Mouse (Mus musculus): Measurements from ENCODE around the gene Aldh4a1. TPM values are rescaled to one million over a fixed set of nuclear protein-coding genes. Genes with fewer than 3 reads are reported as not detected.

The Aldh4a1 gene
- total RNA-seq, 2 experiments from 2014 or later = 23.6 to 25.0 TPM

DNA sequence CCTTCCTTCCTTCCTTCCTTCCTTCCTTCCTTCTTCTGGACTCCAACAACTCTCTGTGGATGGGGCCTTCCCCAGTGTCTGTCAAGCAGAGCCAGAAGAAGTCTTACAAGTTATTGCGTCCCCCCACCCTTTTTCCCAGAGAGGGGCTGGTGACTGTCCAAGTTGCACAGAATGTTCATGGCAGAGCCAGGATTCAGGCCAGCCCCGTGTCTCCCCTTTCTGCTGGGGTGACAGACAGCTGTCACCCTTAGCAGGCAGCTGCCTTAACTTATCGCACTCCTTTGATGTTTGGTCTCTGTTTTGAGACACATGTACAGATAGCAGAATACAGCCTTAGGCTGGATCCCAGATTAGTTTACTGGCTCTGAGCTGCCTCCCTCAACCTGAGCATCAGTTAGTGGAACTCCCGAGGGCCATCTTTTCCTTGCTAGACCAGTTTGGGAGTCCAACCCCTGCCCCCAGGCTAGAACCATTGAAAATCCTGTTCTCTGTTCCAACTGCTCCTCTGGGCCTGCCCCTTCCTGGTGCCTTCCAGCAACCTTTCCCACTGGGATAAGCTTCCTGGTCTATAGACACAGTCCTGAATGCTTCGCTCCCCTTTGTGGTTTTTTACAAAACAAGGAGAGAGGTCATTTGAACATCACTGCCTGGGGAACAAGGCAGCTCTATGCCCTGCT is 33.2 kb upstream of the Aldh4a1 start:
- intact Hi-C loops (cut with DNase I) = no loop called here
- no peak for DNase-seq

DNA sequence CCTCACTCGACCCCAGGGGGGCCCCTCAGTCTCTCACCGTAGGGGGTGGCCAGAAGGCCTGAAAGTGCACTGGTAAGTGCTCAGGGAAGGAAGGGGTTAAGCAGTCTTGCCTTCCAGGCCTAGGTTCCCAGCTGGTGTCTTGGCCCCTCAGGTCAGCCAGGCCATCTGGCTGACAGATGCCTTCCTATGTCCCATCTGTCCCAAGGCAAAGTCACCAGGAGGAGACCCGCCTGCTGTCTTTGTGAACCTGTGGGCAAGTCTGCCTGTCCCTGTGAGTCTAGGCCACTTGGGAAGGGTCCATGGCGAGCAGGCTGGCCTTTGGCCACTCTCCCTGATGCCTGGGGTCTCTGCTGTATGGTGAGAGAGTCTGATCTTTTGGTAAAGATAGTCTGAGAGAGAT is 32.2 kb upstream of the Aldh4a1 start:
- DNase-seq = peak; percentile 79
- intact Hi-C loops (cut with DNase I) = no loop called here

DNA sequence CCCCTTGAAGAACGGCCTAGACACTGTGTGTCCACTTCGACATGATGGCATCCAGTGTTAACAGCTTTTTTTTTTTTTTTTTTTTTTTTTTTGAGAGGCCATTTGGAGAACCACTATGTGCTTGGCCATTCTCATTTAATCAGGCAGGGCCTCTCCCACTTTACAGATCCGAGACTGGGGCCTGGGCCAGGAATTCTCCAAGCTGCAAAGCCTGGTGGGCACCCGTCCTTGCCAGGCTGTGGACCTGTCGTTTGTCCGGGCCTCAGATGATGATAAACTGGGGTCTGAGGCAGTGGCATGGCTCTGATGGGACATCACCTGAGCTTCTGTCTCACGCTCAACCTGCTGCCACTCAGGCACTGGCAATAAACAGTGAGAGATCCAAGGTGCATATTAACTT is 29.8 kb upstream of the Aldh4a1 start:
- no peak for DNase-seq
- intact Hi-C loops (cut with DNase I) = no loop called here

- intact Hi-C loops (cut with DNase I) = no loop called here
- DNase-seq = no peak
These were observed 29.3 kb upstream of the Aldh4a1 start for GRCm38 (mm10) chr4:139593383-139593782.

DNA sequence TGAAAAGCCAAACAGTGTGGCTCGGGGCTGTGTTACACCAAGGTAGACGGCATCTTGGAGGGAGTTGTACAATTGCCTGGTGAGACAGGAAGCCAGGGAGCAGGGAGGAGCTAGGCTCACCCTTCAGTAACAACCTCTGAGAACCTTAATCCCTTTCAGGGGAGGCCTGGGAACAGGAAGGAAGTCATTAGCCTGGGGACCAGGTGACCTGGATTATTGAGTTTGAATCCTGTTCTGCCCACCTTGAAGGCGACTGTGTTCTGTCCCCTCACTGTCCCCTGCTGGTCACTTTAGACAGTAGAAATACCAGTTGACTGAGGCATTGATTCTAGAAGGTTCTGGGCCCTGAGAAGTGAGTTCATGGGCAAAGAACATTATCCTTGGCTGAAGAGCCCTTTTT is 28.6 kb upstream of the Aldh4a1 start:
- DNase-seq = no peak
- intact Hi-C loops (cut with DNase I) = no loop called here

DNA sequence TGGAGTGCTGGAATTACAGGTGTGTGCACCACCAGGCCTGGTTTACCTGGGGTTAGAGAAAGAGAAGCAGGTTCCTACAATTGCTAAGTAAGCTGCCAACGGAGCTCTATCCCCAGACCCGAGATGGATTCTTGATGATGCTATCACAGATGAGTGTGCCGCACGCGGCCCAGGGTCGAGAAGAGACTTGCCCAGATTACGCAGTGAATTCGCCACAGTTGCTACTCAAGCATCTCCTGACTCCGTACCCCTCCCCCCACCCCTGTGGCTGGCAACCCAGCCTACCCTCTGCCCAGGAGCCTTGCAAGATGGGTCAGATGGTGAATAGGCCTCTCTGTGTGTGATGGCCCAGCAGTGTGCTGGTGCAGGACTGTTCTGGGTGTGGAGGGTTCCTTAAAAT is 26.0 kb upstream of the Aldh4a1 start:
- intact Hi-C loops (cut with DNase I) = no loop called here
- DNase-seq = no peak

GRCm38 (mm10) chr4:139597286-139598284 is 25.1 kb upstream of the Aldh4a1 start:
- intact Hi-C loops (cut with DNase I) = no loop called here
- DNase-seq = no peak

GRCm38 (mm10) chr4:139598356-139598755 is 24.3 kb upstream of the Aldh4a1 start:
- intact Hi-C loops (cut with DNase I) = no loop called here
- no peak for DNase-seq

DNA sequence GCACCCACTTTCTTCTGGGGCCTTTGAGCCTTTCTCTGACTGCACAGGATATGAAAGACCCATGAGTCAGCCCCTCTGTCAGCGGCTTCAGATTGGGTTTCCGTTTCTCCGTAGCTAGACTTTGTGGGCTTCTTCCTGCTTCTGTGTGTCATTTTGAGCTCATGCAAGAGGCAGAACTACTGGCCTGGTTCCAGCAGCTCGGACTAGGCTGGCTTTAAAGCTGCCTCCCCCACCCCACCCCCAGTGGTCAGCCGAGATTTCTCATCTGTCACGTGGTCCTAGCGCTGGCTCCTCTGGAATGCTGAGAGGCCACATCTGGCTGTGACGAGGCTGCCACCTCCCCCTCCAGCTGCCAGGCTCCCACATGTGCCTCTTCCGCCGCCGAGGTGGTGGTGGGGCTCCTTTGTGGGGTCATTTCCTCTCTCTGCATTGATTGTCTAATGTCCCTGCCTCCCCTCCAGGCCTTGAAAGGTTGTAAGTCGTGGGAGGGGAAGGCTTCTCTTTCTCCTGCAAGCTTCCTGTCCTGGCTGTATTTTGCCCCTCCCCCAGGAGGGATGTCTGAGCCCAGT is 23.6 kb upstream of the Aldh4a1 start:
- intact Hi-C loops (cut with DNase I) = no loop called here
- DNase-seq = peak; percentile 75

GRCm38 (mm10) chr4:139601519-139602356 is 20.9 kb upstream of the Aldh4a1 start:
- intact Hi-C loops (cut with DNase I) = no loop called here
- no peak for DNase-seq

DNA sequence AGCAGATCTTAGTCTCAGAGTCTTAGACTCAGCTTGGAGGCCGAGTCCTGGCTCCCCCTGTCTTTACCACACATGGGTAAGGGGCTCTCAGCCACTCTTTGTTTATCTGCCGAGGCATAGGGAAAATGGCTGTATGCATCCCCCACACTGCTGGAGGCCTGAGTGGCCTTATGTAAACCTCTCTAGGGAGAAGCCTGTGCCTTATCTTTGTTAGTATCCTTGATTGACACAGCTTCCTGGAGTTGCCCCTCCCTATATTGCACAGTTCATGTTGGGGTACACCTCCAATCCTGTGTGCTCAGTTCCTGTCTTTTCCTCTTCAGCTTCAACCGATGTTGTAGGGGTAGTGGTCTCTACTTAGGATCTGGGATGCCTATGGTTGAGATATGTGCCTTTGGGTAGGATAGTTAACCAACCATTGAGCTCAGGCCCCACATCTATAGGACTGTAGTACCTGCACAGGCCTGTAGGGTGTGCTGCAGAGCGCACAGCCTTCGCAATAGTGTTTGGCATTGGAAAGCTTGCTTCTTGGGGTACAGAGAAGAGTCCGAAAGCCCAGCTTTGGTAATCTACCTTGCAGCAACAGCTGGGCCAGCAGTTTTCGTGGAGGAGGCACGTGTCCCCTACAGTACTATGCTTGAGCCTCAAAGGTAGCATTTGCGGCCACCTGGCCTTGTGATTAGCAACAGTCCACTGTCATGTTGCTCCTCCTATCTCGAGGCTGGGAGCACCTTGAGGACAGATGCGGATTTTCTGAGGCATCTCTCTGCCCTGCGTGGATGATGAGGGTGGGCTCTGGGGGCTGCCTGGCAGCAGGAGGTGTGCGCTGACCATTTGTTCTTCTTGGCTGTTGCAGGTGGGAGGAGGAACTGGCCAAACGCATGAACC is 20.1 kb upstream of the Aldh4a1 start, which contains the start of gene Gm21969:
Gene Gm21969, plus strand, starts transcription at position 830 of the 888 bp plus-strand sequence.
- DNase-seq = peak; percentile 49
- intact Hi-C loops (cut with DNase I) = no loop called here

DNA sequence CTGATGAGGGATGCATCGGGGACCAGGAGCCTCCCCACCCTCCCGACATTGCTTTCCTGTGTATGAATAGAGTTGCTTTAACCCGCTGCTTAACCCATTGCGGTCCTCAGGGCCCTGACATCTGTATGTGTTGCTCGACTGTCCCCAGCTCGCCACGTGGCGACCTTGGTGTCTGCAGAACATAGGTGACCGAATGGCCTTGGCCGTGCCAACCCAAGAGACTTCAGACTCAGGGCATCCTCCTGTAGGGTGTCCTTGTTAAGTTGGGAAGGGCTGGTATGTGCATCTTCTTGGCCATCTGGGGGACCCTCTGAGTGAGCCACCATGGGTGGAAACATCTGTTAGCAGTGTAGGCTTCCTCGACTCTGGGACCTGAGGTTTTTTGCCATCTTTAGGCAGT is 17.4 kb upstream of the Aldh4a1 start:
- intact Hi-C loops (cut with DNase I) = no loop called here
- DNase-seq = no peak

- intact Hi-C loops (cut with DNase I) = no loop called here
- DNase-seq = no peak
These were observed 15.9 kb upstream of the Aldh4a1 start for GRCm38 (mm10) chr4:139606732-139607131.

DNA sequence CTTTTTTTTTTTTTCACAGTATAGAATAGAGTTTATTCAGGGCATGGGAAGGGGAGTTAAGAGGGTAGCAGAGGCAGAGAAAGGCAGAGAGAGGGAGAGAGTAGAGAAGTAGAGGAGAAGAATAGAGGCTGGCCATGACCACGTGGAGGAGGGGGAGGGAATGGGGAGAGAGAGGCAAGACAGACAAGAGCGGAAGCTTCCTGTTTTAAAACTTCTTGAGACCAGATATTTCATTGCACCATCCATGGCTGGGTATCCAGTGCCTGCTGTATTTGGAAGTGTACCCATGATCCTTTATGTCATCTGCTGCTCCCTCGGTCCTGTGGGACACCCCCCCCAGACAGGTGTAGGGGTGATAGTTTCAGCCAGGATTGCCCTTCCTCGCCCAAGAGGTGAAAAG is 13.7 kb upstream of the Aldh4a1 start:
- intact Hi-C loops (cut with DNase I) = no loop called here
- no peak for DNase-seq

- DNase-seq = no peak
- intact Hi-C loops (cut with DNase I) = no loop called here
These were observed 11.7 kb upstream of the Aldh4a1 start for GRCm38 (mm10) chr4:139610954-139611353.

- intact Hi-C loops (cut with DNase I) = no loop called here
- DNase-seq = peak; percentile 90
These were observed 11.1 kb upstream of the Aldh4a1 start for GRCm38 (mm10) chr4:139611542-139611953.

- DNase-seq = no peak
- intact Hi-C loops (cut with DNase I) = no loop called here
These were observed 8.0 kb upstream of the Aldh4a1 start for GRCm38 (mm10) chr4:139614524-139615260.

- no peak for DNase-seq
- intact Hi-C loops (cut with DNase I) = no loop called here
These were observed 6.2 kb upstream of the Aldh4a1 start for GRCm38 (mm10) chr4:139616276-139617000.
